Mouse (Mus musculus) forebrain, embryonic 13.5 days (tissue): ENCODE measurements at regions not wholly inside any gene's neighbourhood (a gene's known extent, or its start where the extent isn't known, plus 50 kb on each side); places are given as distances from the start of the nearest gene placed in this dataset.

ENCODE experiments used
- ATAC-seq: fragments of 200-750 bp; cut with Nextera tagmentation; 2 replicates; pipeline ENCODE4 v1.8.0; 2017
- H3K27ac ChIP-seq: fragments of 300-500 bp; sonication (generic); 2 replicates; pipeline ENCODE4 v1.5.1; 2015; ENCODE audit warnings: inconsistent platforms, mild to moderate bottlenecking, moderate library complexity
- H3K27me3 ChIP-seq: fragments of 300-500 bp; sonication (generic); 2 replicates; pipeline ENCODE4 v1.6.1; 2015; ENCODE audit warnings: mild to moderate bottlenecking, inconsistent platforms
- H3K36me3 ChIP-seq: fragments of 300-500 bp; sonication (generic); 2 replicates; pipeline ENCODE4 v1.6.1; 2015; ENCODE audit warnings: mild to moderate bottlenecking, inconsistent platforms; ENCODE audit not compliant: poor library complexity, severe bottlenecking
- H3K4me1 ChIP-seq: fragments of 300-500 bp; sonication (generic); 2 replicates; pipeline ENCODE4 v1.6.1; 2015; ENCODE audit warnings: inconsistent platforms
- H3K4me2 ChIP-seq: fragments of 300-500 bp; sonication (generic); 2 replicates; pipeline ENCODE4 v1.6.1; 2015; ENCODE audit warnings: inconsistent platforms, mild to moderate bottlenecking, moderate library complexity
- H3K4me3 ChIP-seq: fragments of 300-500 bp; sonication (generic); 2 replicates; pipeline ENCODE4 v1.5.1; 2015; ENCODE audit warnings: mild to moderate bottlenecking, inconsistent platforms
- H3K9ac ChIP-seq: fragments of 300-500 bp; sonication (generic); 2 replicates; pipeline ENCODE4 v1.6.1; 2015; ENCODE audit warnings: mild to moderate bottlenecking, inconsistent platforms
- H3K9me3 ChIP-seq: fragments of 300-500 bp; sonication (generic); replicated peaks from 2 replicates; pipeline ENCODE4 v1.6.1; 2016; ENCODE audit warnings: inconsistent platforms
- WGBS: fragments of 180-500 bp; shearing (Covaris S2); methylation state at CpG from one replicate; pipeline ENCODE4 v1.1.7; 2015; 5-methylcytosine and 5-hydroxymethylcytosine counted together

DNA sequence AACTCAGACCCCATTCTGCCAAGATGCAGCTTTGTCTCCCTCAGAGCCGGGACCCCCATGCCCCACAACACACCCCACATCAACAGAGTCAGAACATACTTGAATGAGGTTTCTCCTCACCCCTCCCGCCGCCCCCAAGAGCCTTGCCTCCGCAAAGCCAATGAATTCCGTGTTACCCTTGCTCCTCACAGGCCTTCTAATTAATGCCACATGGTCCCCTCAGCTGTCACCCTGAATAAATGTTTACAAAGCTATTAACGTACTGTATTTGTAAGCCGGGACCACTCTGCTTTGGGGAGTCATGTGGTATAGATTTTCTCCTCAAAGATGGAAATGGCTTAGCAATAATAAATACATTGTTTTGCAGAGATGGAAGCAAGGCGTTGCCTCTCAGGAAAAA is 140.5 kb upstream of the Tbx3 start:
- no peak overlapping the region for H3K9ac ChIP-seq
- no peak overlapping the region for H3K4me2 ChIP-seq
- H3K36me3 ChIP-seq, result no peaks in the 10 kb centered on the region
- no peak for ATAC-seq
- H3K9me3 ChIP-seq, result no peaks in the 10 kb centered on the region
- H3K27me3 ChIP-seq, result no peaks in the 10 kb centered on the region
- no peak overlapping the region for H3K27ac ChIP-seq
- H3K4me1 ChIP-seq, result peaks cover 6% of the 10 kb centered on the region; the same call in 1 of the 2 replicates
- no peak overlapping the region for H3K4me3 ChIP-seq
- WGBS, result 41% methylated on average over 8 of the region's 8 CpGs

DNA sequence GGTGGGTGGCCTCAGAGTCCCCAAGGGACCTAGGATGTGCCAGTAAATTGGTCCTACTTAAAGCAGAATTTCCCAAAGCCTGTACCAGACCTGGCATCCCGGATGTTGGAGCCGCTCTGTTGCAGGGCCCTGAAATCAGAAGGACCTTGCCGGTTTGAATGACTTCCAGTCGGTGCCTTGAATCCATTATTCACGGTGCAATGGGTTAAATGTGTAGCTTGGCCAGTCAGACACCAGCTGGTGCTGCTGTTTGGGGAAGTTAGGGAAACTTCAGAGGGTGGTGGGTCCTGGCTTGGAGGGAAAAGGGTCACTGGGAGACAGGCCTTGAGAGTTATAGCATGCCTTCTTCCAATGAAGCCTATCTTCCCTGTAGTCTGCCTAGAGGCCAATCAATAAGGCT is 135.5 kb upstream of the Tbx3 start:
- no peak overlapping the region for H3K27ac ChIP-seq
- H3K4me1 ChIP-seq, result peaks cover 4% of the 10 kb centered on the region; the same call in 1 of the 2 replicates
- H3K4me3 ChIP-seq, result no peak overlapping the region
- H3K9me3 ChIP-seq, result no peaks in the 10 kb centered on the region
- WGBS, result 85% methylated on average over 5 of the region's 5 CpGs
- no peaks in the 10 kb centered on the region for H3K27me3 ChIP-seq
- no peak overlapping the region for H3K9ac ChIP-seq
- no peak overlapping the region for H3K4me2 ChIP-seq
- ATAC-seq, result no peak
- H3K36me3 ChIP-seq, result no peaks in the 10 kb centered on the region

GRCm38 (mm10) chr5:119542836-119543235 is 127.6 kb upstream of the Tbx3 start:
- H3K36me3 ChIP-seq, result no peaks in the 10 kb centered on the region
- H3K9ac ChIP-seq, result no peak overlapping the region
- H3K4me3 ChIP-seq, result no peak overlapping the region
- H3K4me1 ChIP-seq, result no peaks in the 10 kb centered on the region
- H3K27ac ChIP-seq, result no peak overlapping the region
- no peak for ATAC-seq
- no peaks in the 10 kb centered on the region for H3K9me3 ChIP-seq
- no peaks in the 10 kb centered on the region for H3K27me3 ChIP-seq
- H3K4me2 ChIP-seq, result no peak overlapping the region
- 88% methylated on average over 11 of the region's 11 CpGs for WGBS

DNA sequence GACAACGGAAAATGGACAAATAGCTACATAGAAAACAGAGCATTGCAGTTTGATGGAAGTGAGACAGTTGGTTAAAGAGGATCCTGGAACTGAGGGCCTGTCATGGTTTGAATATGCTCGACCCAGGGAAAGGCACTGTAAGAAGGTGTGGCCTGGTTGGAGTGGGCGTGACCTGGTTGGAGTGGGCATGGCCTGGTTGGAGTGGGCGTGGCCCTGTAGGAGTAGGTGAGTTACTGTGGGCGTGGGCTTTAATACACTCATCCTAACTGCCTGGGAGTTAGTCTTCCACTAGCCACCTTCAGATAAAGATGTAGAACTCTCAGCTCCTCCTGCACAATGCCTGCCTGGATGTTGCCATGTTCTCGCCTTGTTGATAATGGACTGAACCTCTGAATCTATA is 126.8 kb upstream of the Tbx3 start:
- H3K4me3 ChIP-seq, result no peak overlapping the region
- no peak overlapping the region for H3K4me2 ChIP-seq
- no peak overlapping the region for H3K27ac ChIP-seq
- ATAC-seq, result no peak
- H3K27me3 ChIP-seq, result no peaks in the 10 kb centered on the region
- H3K9me3 ChIP-seq, result no peaks in the 10 kb centered on the region
- no peaks in the 10 kb centered on the region for H3K4me1 ChIP-seq
- 85% methylated on average over 6 of the region's 6 CpGs for WGBS
- no peaks in the 10 kb centered on the region for H3K36me3 ChIP-seq
- no peak overlapping the region for H3K9ac ChIP-seq

GRCm38 (mm10) chr5:119544681-119545080 is 125.8 kb upstream of the Tbx3 start:
- Histone ChIP-seq H3K27ac (no peak overlapping the region), H3K9me3 (no peaks in the 10 kb centered on the region), H3K9ac (no peak overlapping the region), H3K36me3 (no peaks in the 10 kb centered on the region), H3K27me3 (no peaks in the 10 kb centered on the region), H3K4me2 (no peak overlapping the region), H3K4me1 (no peaks in the 10 kb centered on the region), H3K4me3 (no peak overlapping the region)
- 83% methylated on average over 11 of the region's 11 CpGs for WGBS
- no peak for ATAC-seq

GRCm38 (mm10) chr5:119547070-119547469 is 123.4 kb upstream of the Tbx3 start:
- 82% methylated on average over 19 of the region's 19 CpGs for WGBS

DNA sequence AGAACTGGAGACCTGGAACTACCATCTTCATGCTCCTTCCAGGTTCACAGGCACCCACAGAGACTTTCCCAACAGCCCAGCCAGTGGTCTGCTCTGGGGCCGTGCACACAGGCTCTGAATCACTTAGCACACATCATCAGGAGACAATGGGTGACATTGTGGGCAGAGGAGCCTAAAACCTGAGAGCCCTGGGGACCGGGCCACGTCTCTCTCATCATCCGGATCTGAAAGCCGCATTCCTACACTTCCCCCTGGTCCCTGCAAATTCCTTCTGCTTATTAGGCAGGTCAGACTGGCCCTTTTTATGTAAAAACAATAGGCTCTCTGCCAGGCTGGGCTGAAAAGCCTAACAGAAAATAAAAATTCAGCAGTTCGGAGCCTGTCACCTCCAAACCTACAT is 119.6 kb upstream of the Tbx3 start:
- 8% methylated on average over 6 of the region's 6 CpGs for WGBS
- no peaks in the 10 kb centered on the region for H3K27me3 ChIP-seq
- H3K4me2 ChIP-seq, result no peak overlapping the region
- H3K36me3 ChIP-seq, result no peaks in the 10 kb centered on the region
- no peak for ATAC-seq
- 0 out of 2 replicates have a peak, but pooled peaks cover 4% of the 10 kb centered on the region for H3K9me3 ChIP-seq
- H3K9ac ChIP-seq, result no peak overlapping the region
- no peak overlapping the region for H3K27ac ChIP-seq
- peaks cover 12% of the 10 kb centered on the region for H3K4me1 ChIP-seq
- H3K4me3 ChIP-seq, result no peak overlapping the region

More at GRCm38 (mm10) chr5:119547070-119547469, 123.4 kb upstream of the Tbx3 start:
- Histone ChIP-seq H3K27ac (no peak overlapping the region), H3K9me3 (no peaks in the 10 kb centered on the region), H3K36me3 (no peaks in the 10 kb centered on the region), H3K4me2 (no peak overlapping the region), H3K4me3 (no peak overlapping the region), H3K9ac (no peak overlapping the region), H3K27me3 (no peaks in the 10 kb centered on the region), H3K4me1 (peaks cover 6% of the 10 kb centered on the region)
- no peak for ATAC-seq

- H3K4me3 ChIP-seq, result no peak overlapping the region
- no peak overlapping the region for H3K27ac ChIP-seq
- H3K9me3 ChIP-seq, result 0 out of 2 replicates have a peak, but pooled peaks cover 4% of the 10 kb centered on the region
- no peaks in the 10 kb centered on the region for H3K36me3 ChIP-seq
- WGBS, result 28% methylated on average over 5 of the region's 5 CpGs
- H3K4me2 ChIP-seq, result no peak overlapping the region
- no peaks in the 10 kb centered on the region for H3K27me3 ChIP-seq
- ATAC-seq, result no peak
- no peak overlapping the region for H3K9ac ChIP-seq
- peaks cover 12% of the 10 kb centered on the region for H3K4me1 ChIP-seq
Measured at GRCm38 (mm10) chr5:119553469-119553868, 117.0 kb upstream of the Tbx3 start.

GRCm38 (mm10) chr5:119557071-119557470 is 113.4 kb upstream of the Tbx3 start:
- Histone ChIP-seq H3K27me3 (no peaks in the 10 kb centered on the region), H3K9ac (no peak overlapping the region), H3K4me2 (no peak overlapping the region), H3K4me3 (no peak overlapping the region), H3K4me1 (peaks cover 6% of the 10 kb centered on the region), H3K27ac (no peak overlapping the region), H3K36me3 (no peaks in the 10 kb centered on the region), H3K9me3 (peaks cover 4% of the 10 kb centered on the region; the same call in 1 of the 2 replicates)
- 78% methylated on average over 5 of the region's 5 CpGs for WGBS
- no peak for ATAC-seq

DNA sequence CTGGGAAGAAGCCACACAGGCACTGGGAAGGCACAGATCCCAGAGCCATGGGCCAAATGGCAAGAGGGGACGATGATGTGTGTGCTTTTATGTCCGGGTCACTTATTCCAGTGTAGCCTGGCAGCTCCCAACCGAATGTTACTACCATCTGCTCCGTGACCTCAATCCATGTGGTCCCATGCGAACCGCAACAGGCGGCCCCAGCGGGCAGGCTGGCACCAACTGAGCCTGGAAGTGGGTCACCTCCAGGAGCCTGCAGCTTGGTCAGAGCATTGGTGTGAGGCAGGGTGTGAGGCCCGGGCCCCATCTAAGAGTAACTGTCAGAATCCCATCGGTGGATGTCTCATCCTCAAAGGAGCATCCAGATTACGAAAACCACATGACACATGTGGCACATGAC is 110.8 kb upstream of the Tbx3 start:
- peaks cover 9% of the 10 kb centered on the region for H3K4me1 ChIP-seq
- no peak overlapping the region for H3K27ac ChIP-seq
- peaks cover 8% of the 10 kb centered on the region; the same call in 1 of the 2 replicates for H3K27me3 ChIP-seq
- WGBS, result 92% methylated on average over 11 of the region's 11 CpGs
- H3K4me3 ChIP-seq, result no peak overlapping the region
- ATAC-seq, result no peak
- no peak overlapping the region for H3K4me2 ChIP-seq
- no peaks in the 10 kb centered on the region for H3K36me3 ChIP-seq
- H3K9ac ChIP-seq, result no peak overlapping the region
- no peaks in the 10 kb centered on the region; the same call in 1 of the 2 replicates for H3K9me3 ChIP-seq

DNA sequence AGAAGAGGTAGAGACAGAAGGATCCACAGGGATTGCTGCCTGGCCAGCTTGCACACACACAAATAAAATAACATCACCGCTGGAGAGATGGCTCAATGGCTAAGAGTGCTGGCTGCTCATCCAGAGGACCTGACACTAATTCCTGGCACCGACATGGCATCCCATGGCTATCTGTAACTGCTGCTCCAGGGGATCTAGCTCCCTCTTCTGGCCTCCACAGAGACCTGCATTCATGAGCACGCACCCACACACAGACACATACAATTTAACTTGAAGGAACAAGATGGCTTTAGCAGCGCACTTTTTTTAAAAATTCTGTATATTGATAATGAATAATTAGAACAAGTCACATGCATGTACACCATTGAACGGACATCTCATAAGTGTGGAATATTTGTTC is 110.1 kb upstream of the Tbx3 start:
- peaks cover 9% of the 10 kb centered on the region for H3K4me1 ChIP-seq
- WGBS, result 96% methylated on average over 5 of the region's 5 CpGs
- H3K27me3 ChIP-seq, result peaks cover 9% of the 10 kb centered on the region; the same call in 1 of the 2 replicates
- H3K36me3 ChIP-seq, result no peaks in the 10 kb centered on the region
- no peak overlapping the region for H3K4me3 ChIP-seq
- no peaks in the 10 kb centered on the region; the same call in 1 of the 2 replicates for H3K9me3 ChIP-seq
- ATAC-seq, result no peak
- no peak overlapping the region for H3K4me2 ChIP-seq
- no peak overlapping the region for H3K9ac ChIP-seq
- no peak overlapping the region for H3K27ac ChIP-seq

GRCm38 (mm10) chr5:119561531-119561930 is 108.9 kb upstream of the Tbx3 start:
- no peaks in the 10 kb centered on the region; the same call in 1 of the 2 replicates for H3K9me3 ChIP-seq

More at GRCm38 (mm10) chr5:119561531-119561930, 108.9 kb upstream of the Tbx3 start:
- 89% methylated on average over 7 of the region's 7 CpGs for WGBS
- ATAC-seq, result no peak
- Histone ChIP-seq H3K4me2 (no peak overlapping the region), H3K4me1 (peaks cover 9% of the 10 kb centered on the region), H3K27me3 (peaks cover 9% of the 10 kb centered on the region; the same call in 1 of the 2 replicates), H3K27ac (no peak overlapping the region), H3K4me3 (no peak overlapping the region), H3K36me3 (no peaks in the 10 kb centered on the region), H3K9ac (no peak overlapping the region)
